Mouse (Mus musculus): Measurements from ENCODE around the gene Kif24. TPM values are rescaled to one million over a fixed set of nuclear protein-coding genes. Genes with fewer than 3 reads are reported as not detected.

Gene Kif24
- total and polyA plus RNA-seq, 2 experiments, result 0.37 to 0.43 TPM

DNA sequence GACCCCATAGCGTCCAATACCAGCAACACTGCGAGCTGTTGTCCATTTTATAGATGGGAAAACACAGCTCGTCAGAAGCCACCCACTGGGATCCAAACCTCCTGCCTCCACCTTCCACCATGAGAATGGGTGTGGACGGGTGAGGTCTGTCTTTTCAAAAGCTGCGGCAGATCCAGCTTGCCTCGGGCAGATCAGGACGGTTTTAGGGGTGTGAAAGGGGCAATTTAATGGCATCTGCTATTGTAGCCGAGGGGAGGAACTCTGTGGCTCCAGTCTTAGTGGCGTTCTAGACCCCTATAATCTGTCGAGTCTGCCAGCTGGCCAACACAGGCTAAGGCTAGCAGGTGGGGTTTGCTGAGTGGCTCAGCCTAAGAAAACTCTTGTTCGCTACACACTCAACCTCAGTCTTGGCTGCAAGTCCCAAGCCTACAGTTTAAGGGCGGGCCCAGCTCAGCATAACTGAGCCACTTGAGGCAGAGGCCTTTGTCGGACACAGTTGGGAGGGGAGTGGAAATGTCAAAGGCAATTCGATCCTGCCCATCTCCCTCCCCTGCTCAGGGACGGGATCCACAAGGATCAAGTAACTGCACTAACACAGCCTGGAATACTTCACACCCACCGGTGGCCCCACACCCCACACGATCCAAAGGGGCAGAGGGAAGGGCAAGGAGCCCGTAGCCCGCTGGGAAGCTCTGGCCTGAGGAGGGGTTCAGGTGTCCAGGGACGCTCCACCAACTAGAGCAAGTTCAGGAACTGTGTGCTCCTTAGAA, 37.7 kb upstream of the Kif24 start:
- DNase-seq (ENCODE audit: extremely low read depth, low read depth, low spot score), result peak; percentile 62
- H3K4me1 ChIP-seq (ENCODE audit: control insufficient read depth, insufficient read depth, low read length), result peaks cover 22% of the 10 kb centered on the region
- 19% methylated on average over 20 of the region's 20 CpGs for WGBS
- H3K4me3 ChIP-seq (ENCODE audit: insufficient read depth, low read depth, low read length), result peak overlapping the region; percentile 65
- H3K36me3 ChIP-seq (ENCODE audit: control insufficient read depth, insufficient read depth, low read length), result peaks cover 9% of the 10 kb centered on the region; the same call in 1 of the 2 replicates
- peak overlapping the region; percentile 76 for H3K27ac ChIP-seq (replicated peaks; ENCODE audit: insufficient read depth, low read depth, low read length)
- no peaks in the 10 kb centered on the region for H3K27me3 ChIP-seq (ENCODE audit: control insufficient read depth, insufficient read depth, low read length)
- H3K9ac ChIP-seq (ENCODE audit: low read depth, low read length), result peak overlapping the region; percentile 61
- TF ChIP-seq POLR2A (IDR thresholded peaks at IDR 0.05; ENCODE audit: extremely low read depth, insufficient read depth, low read length), result no peak
- H3K79me2 ChIP-seq (ENCODE audit: control insufficient read depth, insufficient read depth, low read length), result peaks cover 23% of the 10 kb centered on the region

DNA sequence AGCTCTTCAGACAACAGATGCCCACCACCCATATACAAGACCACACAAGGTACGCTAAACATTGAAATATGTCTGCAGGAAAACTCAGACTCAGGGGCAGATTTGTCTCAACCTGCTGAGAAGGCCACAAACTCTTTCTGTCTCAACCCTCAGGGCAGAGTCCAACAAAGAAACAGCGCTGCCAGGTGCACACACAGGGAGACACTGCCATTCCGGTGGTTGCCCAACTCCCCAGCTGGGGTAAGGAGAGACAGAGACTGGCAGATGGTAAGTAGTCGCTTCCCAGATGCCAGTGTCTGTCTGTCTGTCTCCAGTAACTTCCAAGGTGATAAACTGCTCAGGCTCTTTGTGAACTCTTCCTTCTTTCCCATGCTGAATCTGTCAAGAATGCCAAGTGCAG, 36.1 kb upstream of the Kif24 start:
- Histone ChIP-seq H3K27me3 (ENCODE audit: control insufficient read depth, insufficient read depth, low read length) (no peaks in the 10 kb centered on the region), H3K9ac (ENCODE audit: low read depth, low read length) (peak overlapping the region; percentile 52), H3K4me1 (ENCODE audit: control insufficient read depth, insufficient read depth, low read length) (peaks cover 31% of the 10 kb centered on the region), H3K27ac (replicated peaks; ENCODE audit: insufficient read depth, low read depth, low read length) (peak overlapping the region; percentile 81), H3K4me3 (ENCODE audit: insufficient read depth, low read depth, low read length) (no peak overlapping the region), H3K79me2 (ENCODE audit: control insufficient read depth, insufficient read depth, low read length) (peaks cover 23% of the 10 kb centered on the region), H3K36me3 (ENCODE audit: control insufficient read depth, insufficient read depth, low read length) (peaks cover 9% of the 10 kb centered on the region; the same call in 1 of the 2 replicates)
- 29% methylated on average over 4 of the region's 4 CpGs for WGBS
- TF ChIP-seq CTCF (IDR thresholded peaks at IDR 0.05; ENCODE audit: low read depth, low read length) (no peak), POLR2A (IDR thresholded peaks at IDR 0.05; ENCODE audit: extremely low read depth, insufficient read depth, low read length) (no peak)
- DNase-seq (ENCODE audit: extremely low read depth, low read depth, low spot score), result peak; percentile 94

- no peak for TF ChIP-seq POLR2A (IDR thresholded peaks at IDR 0.05; ENCODE audit: extremely low read depth, insufficient read depth, low read length)
- no peak for TF ChIP-seq CTCF (IDR thresholded peaks at IDR 0.05; ENCODE audit: low read depth, low read length)
- H3K4me3 ChIP-seq (ENCODE audit: insufficient read depth, low read depth, low read length), result no peak overlapping the region
- no peak overlapping the region for H3K9ac ChIP-seq (ENCODE audit: low read depth, low read length)
- H3K79me2 ChIP-seq (ENCODE audit: control insufficient read depth, insufficient read depth, low read length), result peaks cover 23% of the 10 kb centered on the region
- peaks cover 41% of the 10 kb centered on the region for H3K4me1 ChIP-seq (ENCODE audit: control insufficient read depth, insufficient read depth, low read length)
- 79% methylated on average over 8 of the region's 8 CpGs for WGBS
- no peaks in the 10 kb centered on the region for H3K27me3 ChIP-seq (ENCODE audit: control insufficient read depth, insufficient read depth, low read length)
- H3K36me3 ChIP-seq (ENCODE audit: control insufficient read depth, insufficient read depth, low read length), result peaks cover 9% of the 10 kb centered on the region; the same call in 1 of the 2 replicates
- peak overlapping the region; percentile 81; the same call in 1 of the 2 replicates for H3K27ac ChIP-seq (replicated peaks; ENCODE audit: insufficient read depth, low read depth, low read length)
- no peak for DNase-seq (ENCODE audit: extremely low read depth, low read depth, low spot score)
These were observed 34.9 kb upstream of the Kif24 start for GRCm38 (mm10) chr4:41499619-41500018.

GRCm38 (mm10) chr4:41498921-41499391, 34.3 kb upstream of the Kif24 start:
- no peak for TF ChIP-seq POLR2A (IDR thresholded peaks at IDR 0.05; ENCODE audit: extremely low read depth, insufficient read depth, low read length)
- TF ChIP-seq CTCF (IDR thresholded peaks at IDR 0.05; ENCODE audit: low read depth, low read length), result no peak
- H3K27ac ChIP-seq (replicated peaks; ENCODE audit: insufficient read depth, low read depth, low read length), result no peak overlapping the region
- WGBS, result 73% methylated on average over 43 of the region's 43 CpGs
- H3K9ac ChIP-seq (ENCODE audit: low read depth, low read length), result no peak overlapping the region
- peaks cover 23% of the 10 kb centered on the region for H3K79me2 ChIP-seq (ENCODE audit: control insufficient read depth, insufficient read depth, low read length)
- H3K27me3 ChIP-seq (ENCODE audit: control insufficient read depth, insufficient read depth, low read length), result no peaks in the 10 kb centered on the region
- DNase-seq (ENCODE audit: extremely low read depth, low read depth, low spot score), result no peak
- peaks cover 9% of the 10 kb centered on the region; the same call in 1 of the 2 replicates for H3K36me3 ChIP-seq (ENCODE audit: control insufficient read depth, insufficient read depth, low read length)
- peaks cover 43% of the 10 kb centered on the region for H3K4me1 ChIP-seq (ENCODE audit: control insufficient read depth, insufficient read depth, low read length)
- no peak overlapping the region for H3K4me3 ChIP-seq (ENCODE audit: insufficient read depth, low read depth, low read length)

GRCm38 (mm10) chr4:41497995-41498845, 33.5 kb upstream of the Kif24 start:
- H3K4me3 ChIP-seq (ENCODE audit: insufficient read depth, low read depth, low read length), result no peak overlapping the region
- H3K27ac ChIP-seq (replicated peaks; ENCODE audit: insufficient read depth, low read depth, low read length), result no peak overlapping the region
- H3K4me1 ChIP-seq (ENCODE audit: control insufficient read depth, insufficient read depth, low read length), result peaks cover 48% of the 10 kb centered on the region
- DNase-seq (ENCODE audit: extremely low read depth, low read depth, low spot score), result no peak
- no peak for TF ChIP-seq CTCF (IDR thresholded peaks at IDR 0.05; ENCODE audit: low read depth, low read length)
- TF ChIP-seq POLR2A (IDR thresholded peaks at IDR 0.05; ENCODE audit: extremely low read depth, insufficient read depth, low read length), result no peak
- peaks cover 9% of the 10 kb centered on the region; the same call in 1 of the 2 replicates for H3K36me3 ChIP-seq (ENCODE audit: control insufficient read depth, insufficient read depth, low read length)
- no peaks in the 10 kb centered on the region for H3K27me3 ChIP-seq (ENCODE audit: control insufficient read depth, insufficient read depth, low read length)
- WGBS, result 69% methylated on average over 72 of the region's 72 CpGs
- H3K79me2 ChIP-seq (ENCODE audit: control insufficient read depth, insufficient read depth, low read length), result peaks cover 23% of the 10 kb centered on the region
- H3K9ac ChIP-seq (ENCODE audit: low read depth, low read length), result no peak overlapping the region

Data from liver, adult 2 months (tissue).